8 mouse cellular contexts compared by ENCODE assay signal in genomic region chr17:83267202-83268128, GRCm38 (mm10). TPM values are rescaled to one million over a fixed set of nuclear protein-coding genes. Genes with fewer than 3 reads are reported as not detected.
DNase-seq lines count a peak whose midpoint lies in the region; ATAC-seq and TF ChIP-seq lines count a peak whose summit lies in the region.

No protein-coding gene starts in this region.

- TF ChIP-seq EP300 in stomach, postnatal 0 days (optimal IDR thresholded peaks at IDR 0.05): peak; percentile 59

- TF ChIP-seq CTCF in bone marrow macrophage, adult 2 months (IDR thresholded peaks at IDR 0.05; ENCODE audit: low read depth, low read length): no peak
- TF ChIP-seq CTCF in stomach, postnatal 0 days (IDR thresholded peaks at IDR 0.05; ENCODE audit: low read depth): no peak

- H3K36me3 ChIP-seq in heart, embryonic 16.5 days (ENCODE audit: control insufficient read depth, insufficient read depth): no peaks in the 10 kb centered on the region
- no peaks in the 10 kb centered on the region for H3K36me3 ChIP-seq in liver, embryonic 13.5 days
- H3K36me3 ChIP-seq in stomach, postnatal 0 days (ENCODE audit: control insufficient read depth, insufficient read depth, low read length): no peaks in the 10 kb centered on the region

- peak overlapping the region; percentile 59 for H3K9ac ChIP-seq in heart, embryonic 16.5 days (ENCODE audit: low read length)
- H3K9ac ChIP-seq in liver, embryonic 13.5 days: no peak overlapping the region
- no peak overlapping the region for H3K9ac ChIP-seq in stomach, postnatal 0 days (ENCODE audit: low read length)

- WGBS in heart, embryonic 16.5 days: 41% methylated on average over 23 of the region's 23 CpGs
- WGBS in liver, embryonic 13.5 days (ENCODE audit: insufficient replicate concordance): 41% methylated on average over 23 of the region's 23 CpGs
- WGBS in stomach, postnatal 0 days: 33% methylated on average over 23 of the region's 23 CpGs

- H3K9me3 ChIP-seq in heart, embryonic 16.5 days (replicated peaks; ENCODE audit: control insufficient read depth, low read length): no peaks in the 10 kb centered on the region
- no peaks in the 10 kb centered on the region for H3K9me3 ChIP-seq in liver, embryonic 13.5 days (replicated peaks)
- H3K9me3 ChIP-seq in stomach, postnatal 0 days (ENCODE audit: control insufficient read depth, low read length): no peaks in the 10 kb centered on the region

- H3K4me2 ChIP-seq in heart, embryonic 16.5 days (ENCODE audit: low read depth, low read length): peak overlapping the region; percentile 73
- H3K4me2 ChIP-seq in liver, embryonic 13.5 days: peak overlapping the region; percentile 38
- peak overlapping the region; percentile 45 for H3K4me2 ChIP-seq in stomach, postnatal 0 days (replicated peaks; ENCODE audit: low read depth)

- H3K27me3 ChIP-seq in heart, embryonic 16.5 days (ENCODE audit: control insufficient read depth, insufficient read depth, low read length): no peaks in the 10 kb centered on the region
- no peaks in the 10 kb centered on the region for H3K27me3 ChIP-seq in liver, embryonic 13.5 days
- H3K27me3 ChIP-seq in stomach, postnatal 0 days (ENCODE audit: control insufficient read depth, insufficient read depth, low read length): no peaks in the 10 kb centered on the region

- no peak for TF ChIP-seq POLR2A in bone marrow macrophage, adult 2 months (IDR thresholded peaks at IDR 0.05; ENCODE audit: borderline replicate concordance, low read depth, low read length)

- H3K4me1 ChIP-seq in bone marrow macrophage, adult 2 months (ENCODE audit: control insufficient read depth, insufficient read depth, low read length): peaks cover 14% of the 10 kb centered on the region
- H3K4me1 ChIP-seq in heart, embryonic 16.5 days (ENCODE audit: control insufficient read depth, insufficient read depth, low read length): peaks cover 9% of the 10 kb centered on the region
- H3K4me1 ChIP-seq in liver, embryonic 13.5 days (replicated peaks): peaks cover 9% of the 10 kb centered on the region; the same call in 1 of the 2 replicates
- H3K4me1 ChIP-seq in stomach, postnatal 0 days (replicated peaks; ENCODE audit: control insufficient read depth, insufficient read depth): no peaks in the 10 kb centered on the region

- peak overlapping the region; percentile 85 for H3K27ac ChIP-seq in bone marrow macrophage, adult 2 months (ENCODE audit: insufficient read depth, low read depth, low read length)
- peak overlapping the region; percentile 62 for H3K27ac ChIP-seq in heart, embryonic 16.5 days (ENCODE audit: low read length)
- no peak overlapping the region for H3K27ac ChIP-seq in liver, embryonic 13.5 days
- no peak overlapping the region for H3K27ac ChIP-seq in stomach, postnatal 0 days (replicated peaks)

- peak; percentile 82 to 83 for DNase-seq in B cell, adult 2 months
- DNase-seq in kidney, postnatal 25 days: peak; percentile 68 to 83
- DNase-seq in liver, embryonic 13.5 days: peak; percentile 34
- peak; percentile 95 for DNase-seq in naive thymus-derived CD4-positive, alpha-beta T cell, adult 2 months (ENCODE audit: low read depth)
- peak; percentile 76 for DNase-seq in stomach, postnatal 0 days (ENCODE audit: low spot score)

- ATAC-seq in erythroblast, adult 5-6 weeks (replicated peaks; ENCODE audit: low FRiP score, poor library complexity, severe bottlenecking): peak; percentile 49; the same call in 1 of the 2 replicates
- peak; percentile 94 for ATAC-seq in heart, embryonic 16.5 days (replicated peaks; ENCODE audit: extremely low read depth, insufficient read depth, low FRiP score)
- peak; percentile 76 for ATAC-seq in liver, embryonic 13.5 days (ENCODE audit: low read depth)
- peak; percentile 95 for ATAC-seq in stomach, postnatal 0 days (ENCODE audit: low FRiP score, low TSS enrichment)

- H3K4me3 ChIP-seq in bone marrow macrophage, adult 2 months (ENCODE audit: insufficient read depth, low read length): peak overlapping the region; percentile 58
- peak overlapping the region; percentile 47 for H3K4me3 ChIP-seq in heart, embryonic 16.5 days (ENCODE audit: low read length)
- no peak overlapping the region for H3K4me3 ChIP-seq in liver, embryonic 13.5 days (replicated peaks)
- peak overlapping the region; percentile 6; the same call in 1 of the 2 replicates for H3K4me3 ChIP-seq in stomach, postnatal 0 days (ENCODE audit: low read depth, low read length)

RNA-seq across cellular contexts. Expression of gene Pkdcc, which starts 52.4 kb away (rescaled TPM):
- 3.8 and 4.7 TPM in 2 replicates for polyA plus RNA-seq in bone marrow macrophage, adult 2 months (2012; ENCODE audit: insufficient read depth, insufficient read length, missing spikeins)
- 1.5 TPM in 1 of 2 replicates, not detected in the other for total RNA-seq in erythroblast, adult 5-6 weeks (2015; ENCODE audit: low replicate concordance)
- not detected in 2 replicates for total RNA-seq in erythroblast, adult 5-6 weeks (2017; ENCODE audit: low replicate concordance)
- polyA plus RNA-seq in heart, embryonic 16.5 days (2015; fragmentation: Nextera tagmentation; extraction: Ambion mirVana): 10.9 and 11.9 TPM in 2 replicates
- polyA plus RNA-seq in liver, embryonic 13.5 days (2015; fragmentation: Nextera tagmentation; extraction: Ambion mirVana): 2.6 and 3.5 TPM in 2 replicates
- polyA plus RNA-seq in stomach, postnatal 0 days (2015; fragmentation: Nextera tagmentation; extraction: Ambion mirVana): 10.3 and 14.1 TPM in 2 replicates

Comparison
In these comparisons a context has a peak if more than half of its experiments do, and no peak if none do; other contexts are left out.
1. DNase-seq: peak in every context shown above with its lines; median percentile 95 in naive thymus-derived CD4-positive, alpha-beta T cell, adult 2 months; 82 in B cell, adult 2 months; 76 in stomach, postnatal 0 days; 76 in kidney, postnatal 25 days; 34 in liver, embryonic 13.5 days.
2. H3K27ac ChIP-seq: peak in bone marrow macrophage, adult 2 months (single experiment) and heart, embryonic 16.5 days (single experiment); none in liver, embryonic 13.5 days (single experiment) and stomach, postnatal 0 days (single experiment).
3. Peak in every context shown above with its lines, with median percentiles within 50 percentile points of each other: ATAC-seq and H3K4me2 ChIP-seq.